Mouse (Mus musculus) CH12F3 (cell line): ENCODE results near the gene Zscan10.
"Not testable (repeated sequence)": the region's sequence is repeated elsewhere in the genome, so short reads cannot be mapped to it uniquely, and the experiment has no call there.

Experiments used
- in situ Hi-C: fragments of 300-500 bp; cut with MboI; formaldehyde crosslinking; loops from 2 replicates; pipeline ENCODE4 v1.14.3; 2020; ENCODE audit warnings: low sequenced_read_pairs

The Zscan10 gene

GRCm38 (mm10) chr17:23585721-23586491 is 14.8 kb upstream of the Zscan10 start:
- in situ Hi-C loops: no loop called here

- in situ Hi-C loops: no loop called here
These were observed 13.4 kb upstream of the Zscan10 start for GRCm38 (mm10) chr17:23587253-23587652.

- in situ Hi-C loops: no loop called here
These were observed 8.3 kb upstream of the Zscan10 start for GRCm38 (mm10) chr17:23592208-23592925.

GRCm38 (mm10) chr17:23592926-23593300 is 7.7 kb upstream of the Zscan10 start:
- in situ Hi-C loops: no loop called here

GRCm38 (mm10) chr17:23595139-23595538 is 5.5 kb upstream of the Zscan10 start:
- in situ Hi-C loops: not testable (repeated sequence)

- in situ Hi-C loops: no loop called here
These were observed 1.8 kb upstream of the Zscan10 start, which contains the start of gene Zfp13 for GRCm38 (mm10) chr17:23598582-23599552. Gene Zfp13, minus strand, starts transcription at chr17:23599487.

GRCm38 (mm10) chr17:23599605-23600063 is 1.0 kb upstream of the Zscan10 start:
- in situ Hi-C loops: loop anchor here (5.0 kb wide), 1 partner anchor 32 kb away; no protein-coding TSS in a partner anchor

- in situ Hi-C loops: loop anchor here (5.0 kb wide), 1 partner anchor 35 kb away; no protein-coding TSS in a partner anchor
These were observed 1.4 kb downstream of the Zscan10 start for GRCm38 (mm10) chr17:23601836-23602585.

- in situ Hi-C loops: loop anchor here (5.0 kb wide), 1 partner anchor 36 kb away; no protein-coding TSS in a partner anchor
These were observed 2.4 kb downstream of the Zscan10 start for GRCm38 (mm10) chr17:23603077-23603476.

GRCm38 (mm10) chr17:23603542-23603941 is 2.9 kb downstream of the Zscan10 start:
- in situ Hi-C loops: loop anchor here (5.0 kb wide), 1 partner anchor 36 kb away; no protein-coding TSS in a partner anchor

- in situ Hi-C loops: loop anchor here (5.0 kb wide), 1 partner anchor 37 kb away; no protein-coding TSS in a partner anchor
These were observed 3.7 kb downstream of the Zscan10 start for GRCm38 (mm10) chr17:23604394-23604793.

GRCm38 (mm10) chr17:23605220-23605619 is 4.6 kb downstream of the Zscan10 start:
- in situ Hi-C loops: no loop called here

- in situ Hi-C loops: no loop called here
These were observed 9.0 kb downstream of the Zscan10 start for GRCm38 (mm10) chr17:23609612-23610011.

GRCm38 (mm10) chr17:23610361-23610800 is 9.7 kb downstream of the Zscan10 start:
- in situ Hi-C loops: no loop called here

GRCm38 (mm10) chr17:23617087-23617486 is 16.4 kb downstream of the Zscan10 start:
- in situ Hi-C loops: no loop called here

GRCm38 (mm10) chr17:23620351-23620750 is 19.7 kb downstream of the Zscan10 start:
- in situ Hi-C loops: no loop called here

GRCm38 (mm10) chr17:23627813-23628212 is 27.2 kb downstream of the Zscan10 start:
- in situ Hi-C loops: no loop called here

- in situ Hi-C loops: no loop called here
These were observed 29.8 kb downstream of the Zscan10 start for GRCm38 (mm10) chr17:23630195-23631020.

- in situ Hi-C loops: no loop called here
These were observed 30.6 kb downstream of the Zscan10 start for GRCm38 (mm10) chr17:23631241-23631640.
